Mouse (Mus musculus): Measurements from ENCODE around the gene Cmtm4.

DNA sequence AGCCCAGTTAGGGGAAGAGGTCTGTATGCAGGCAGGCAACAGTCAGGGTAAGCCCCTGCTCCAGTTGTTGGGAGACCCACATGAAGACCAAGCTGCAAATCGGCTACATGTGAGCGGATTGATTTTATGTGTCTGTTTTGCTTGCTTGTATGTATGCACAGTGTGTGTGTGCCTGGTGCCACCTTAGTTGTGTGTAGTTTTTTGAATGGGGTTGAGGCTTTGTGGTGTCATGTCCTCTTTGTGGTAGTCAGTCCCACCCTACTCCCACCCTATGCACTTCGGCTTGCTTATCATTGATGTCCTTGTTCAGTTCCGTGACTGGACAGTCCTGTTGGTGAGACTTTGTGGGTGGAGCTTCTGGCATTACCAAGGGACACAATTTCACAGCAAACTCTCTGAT lies 18.2 kb upstream of the Cmtm4 start:
- TF ChIP-seq FLI1 (IDR thresholded peaks at IDR 0.05; ENCODE audit: low read length), result no peak
- no peak for TF ChIP-seq GATA1 (IDR thresholded peaks at IDR 0.05; ENCODE audit: borderline replicate concordance, low read length)

All from megakaryocyte, embryonic 14.5 days (primary cell).